Mouse (Mus musculus) G1E (cell line): Measurements from ENCODE around the gene D430041D05Rik.

Experiments used
- CTCF ChIP-seq: IDR thresholded peaks from 2 replicates; pipeline ENCODE4 v1.5.1; 2012; ENCODE audit warnings: low read depth, low read length, inconsistent platforms, mixed read lengths
- GATA1 ChIP-seq: IDR thresholded peaks from 2 replicates; pipeline ENCODE4 v1.6.1; 2012; ENCODE audit warnings: borderline replicate concordance, low read length, inconsistent platforms, mixed read lengths
- GATA2 ChIP-seq: IDR thresholded peaks from 2 replicates; pipeline ENCODE4 v1.6.1; 2012; ENCODE audit warnings: low read depth, low read length, inconsistent platforms, borderline replicate concordance
- POLR2AphosphoS5 ChIP-seq: IDR thresholded peaks from 2 replicates; pipeline ENCODE4 v1.6.1; 2012; ENCODE audit warnings: low read depth, low read length, inconsistent platforms; ENCODE audit not compliant: insufficient replicate concordance

- TF ChIP-seq CTCF (no peak), POLR2AphosphoS5 (no peak), GATA1 (no peak), GATA2 (no peak)
Measured at GRCm38 (mm10) chr2:104460021-104460420, 49.2 kb upstream of the D430041D05Rik start.
